Mouse (Mus musculus): ENCODE results near the gene Nkx6-2. TPM values are rescaled to one million over a fixed set of nuclear protein-coding genes. Genes with fewer than 3 reads are reported as not detected.

Gene Nkx6-2
- polyA plus RNA-seq, 1 experiment = not detected

- Histone ChIP-seq H3K9me3 (no peaks in the 10 kb centered on the region), H3K36me3 (replicated peaks; ENCODE audit: low read length) (peaks cover 100% of the 10 kb centered on the region), H3K4me1 (peaks cover 38% of the 10 kb centered on the region), H3K27me3 (replicated peaks) (no peaks in the 10 kb centered on the region), H3K4me3 (replicated peaks) (no peak overlapping the region)
- TF ChIP-seq FLI1 (IDR thresholded peaks at IDR 0.05; ENCODE audit: low read length) (no peak), GATA1 (IDR thresholded peaks at IDR 0.05; ENCODE audit: borderline replicate concordance, low read length) (no peak)
Observed at GRCm38 (mm10) chr7:139530591-139531427, 51.8 kb downstream of the Nkx6-2 start.

Other genes with a start within 250 kb of the Nkx6-2 start
- 95.0 and 304 TPM in 2 replicates for gene Inpp5a, start 193.7 kb downstream of the Nkx6-2 start, polyA plus RNA-seq (2012; ENCODE audit: insufficient read depth, low replicate concordance)
- gene Cfap46, start 101.0 kb upstream of the Nkx6-2 start, polyA plus RNA-seq (2012; ENCODE audit: insufficient read depth, low replicate concordance) = not detected in 2 replicates

Data from megakaryocyte, embryonic 14.5 days (primary cell).